Mouse (Mus musculus) olfactory bulb, adult 2 months (tissue): ENCODE data around the gene Ccdc40. TPM values are rescaled to one million over a fixed set of nuclear protein-coding genes. Genes with fewer than 3 reads are reported as not detected.
A peak's percentile ranks its signal among the peaks of the same experiment; 100 is the strongest.

ENCODE experiments used
- H3K27ac ChIP-seq: fragments of 200-500 bp; 2 replicates; pipeline ENCODE4 v1.5.1; 2012; ENCODE audit warnings: low read depth, low read length; ENCODE audit not compliant: insufficient read depth
- H3K4me1 ChIP-seq: fragments of 200-500 bp; 2 replicates; pipeline ENCODE4 v1.6.1; 2012; ENCODE audit warnings: low read length; ENCODE audit not compliant: control insufficient read depth, insufficient read depth
- H3K4me3 ChIP-seq: fragments of 200-500 bp; 2 replicates; pipeline ENCODE4 v1.5.1; 2012; ENCODE audit warnings: mild to moderate bottlenecking, low read depth, low read length, moderate library complexity; ENCODE audit not compliant: insufficient read depth
- CTCF ChIP-seq: fragments of 200-500 bp; IDR thresholded peaks from 2 replicates; pipeline ENCODE4 v1.5.1; 2012; ENCODE audit warnings: low read depth, mild to moderate bottlenecking, low read length, moderate library complexity; ENCODE audit not compliant: insufficient read depth
- POLR2A ChIP-seq: fragments of 200-500 bp; IDR thresholded peaks from 2 replicates; pipeline ENCODE4 v1.6.1; 2012; ENCODE audit warnings: mild to moderate bottlenecking, low read depth, low read length, moderate library complexity; ENCODE audit not compliant: insufficient read depth
- WGBS: fragments of 180-500 bp; shearing (Covaris S2); methylation state at CpG from one replicate; pipeline ENCODE4 v1.1.7; 2018; 5-methylcytosine and 5-hydroxymethylcytosine counted together
- polyA plus RNA-seq: library from polyadenylated mRNA; stranded (reverse); fragments of >200 nt; gene quantifications from 2 replicates; pipeline ENCODE4 v1.2.4, GENCODE M21; 2012; ENCODE audit warnings: low replicate concordance; ENCODE audit not compliant: missing spikeins, insufficient read depth, insufficient read length

The Ccdc40 gene
- polyA plus RNA-seq, 1 experiment = not detected

DNA sequence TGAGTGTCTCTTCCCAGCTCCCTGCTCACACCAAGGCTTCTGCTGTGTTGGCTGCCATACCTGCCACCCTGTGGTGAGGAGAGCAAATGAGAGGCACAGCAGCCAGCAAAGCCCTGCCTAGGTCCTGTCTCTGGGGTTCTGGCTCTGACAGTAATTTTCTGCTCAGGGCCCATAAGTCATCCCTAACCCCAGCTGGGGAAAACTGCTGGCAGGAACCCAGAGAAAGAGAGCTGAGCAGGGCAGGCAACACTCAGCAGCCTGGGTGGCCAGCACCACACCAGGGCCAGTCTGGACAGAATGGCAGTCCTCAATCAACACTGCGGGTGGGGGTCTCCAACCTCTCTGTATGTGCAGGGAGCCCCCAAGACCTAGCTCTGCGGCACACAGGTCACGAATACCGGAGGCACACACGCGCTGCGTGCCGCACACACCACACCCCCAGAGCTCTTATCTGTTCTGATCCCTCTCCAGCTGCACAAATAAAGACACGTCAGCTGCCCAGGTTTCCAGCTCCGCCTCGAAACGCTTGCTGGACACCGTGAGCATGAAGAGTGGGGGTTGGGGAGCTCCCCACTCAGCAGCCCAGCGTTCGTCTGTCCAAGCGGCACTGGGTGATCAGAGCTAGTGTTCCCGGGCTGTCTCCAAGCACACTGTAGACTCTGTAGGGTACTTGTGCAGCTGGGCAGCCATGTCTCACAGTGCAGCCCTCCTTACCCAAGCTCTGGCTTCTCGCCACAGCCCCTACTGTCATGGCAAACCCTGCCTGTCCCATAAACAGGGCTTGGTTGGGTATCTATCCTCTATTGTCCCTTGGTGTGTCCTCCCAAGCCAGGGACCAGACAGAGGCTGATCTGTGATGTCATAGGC is 13.1 kb upstream of the Ccdc40 start:
- WGBS = 8% methylated on average over 18 of the region's 18 CpGs
- H3K4me1 ChIP-seq = peaks cover 40% of the 10 kb centered on the region
- TF ChIP-seq POLR2A (no peak), CTCF (no peak)
- H3K4me3 ChIP-seq = peak overlapping the region; percentile 12
- H3K27ac ChIP-seq = 0 out of 2 replicates have a peak overlapping the region, but pooled peaks have one; percentile 16

DNA sequence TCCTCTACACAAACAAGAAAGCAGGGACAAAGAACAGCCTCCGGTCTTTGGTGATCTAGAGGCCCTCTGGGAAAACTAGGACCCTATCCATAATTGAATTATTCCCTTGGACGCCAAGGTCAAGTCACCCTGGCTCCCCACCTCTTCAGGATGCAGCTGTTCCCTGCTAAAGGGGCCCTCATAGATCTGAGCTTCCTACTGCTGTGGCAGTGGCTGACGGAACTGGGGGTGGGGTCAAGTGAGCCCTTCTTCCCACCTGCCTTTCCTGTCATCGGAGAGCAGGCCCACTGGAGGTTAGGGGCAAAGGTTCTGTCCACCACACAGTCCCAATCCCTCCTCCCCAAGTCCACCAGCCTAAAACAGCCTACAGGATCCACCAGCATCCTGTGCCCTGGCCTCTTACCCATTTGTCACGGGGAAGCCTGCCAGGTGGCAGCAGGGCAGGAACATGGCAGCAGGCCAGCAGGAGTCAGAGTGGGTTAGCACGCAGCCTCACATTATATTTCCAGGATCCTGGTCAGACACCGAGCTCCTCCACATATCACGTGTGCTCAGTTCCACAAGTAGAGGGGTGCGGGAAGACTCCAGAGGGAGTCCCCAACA is 12.4 kb upstream of the Ccdc40 start:
- TF ChIP-seq CTCF (no peak), POLR2A (no peak)
- H3K27ac ChIP-seq = no peak overlapping the region
- 58% methylated on average over 9 of the region's 9 CpGs for WGBS
- no peak overlapping the region for H3K4me3 ChIP-seq
- peaks cover 35% of the 10 kb centered on the region for H3K4me1 ChIP-seq

DNA sequence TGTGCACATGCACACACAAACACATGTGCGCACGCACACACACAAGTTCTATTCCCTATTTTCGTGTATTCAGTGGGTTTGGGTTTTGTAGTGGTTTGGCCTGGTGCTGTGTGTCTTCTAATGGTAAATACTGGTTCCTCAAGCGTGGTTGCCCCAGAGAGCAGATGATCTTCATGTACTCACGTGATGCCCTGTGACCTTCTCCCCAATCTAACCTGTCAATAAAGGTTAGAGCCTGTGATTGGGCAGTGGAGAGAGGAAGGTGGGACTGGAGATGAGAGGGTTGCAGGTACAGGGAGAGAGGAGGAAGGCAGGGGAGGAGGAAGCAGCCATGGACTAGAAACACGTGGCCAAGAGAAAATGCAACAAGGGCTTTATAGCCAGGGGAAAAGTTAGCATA is 10.5 kb upstream of the Ccdc40 start:
- no peak overlapping the region for H3K27ac ChIP-seq
- WGBS = 94% methylated on average over 6 of the region's 6 CpGs

DNA sequence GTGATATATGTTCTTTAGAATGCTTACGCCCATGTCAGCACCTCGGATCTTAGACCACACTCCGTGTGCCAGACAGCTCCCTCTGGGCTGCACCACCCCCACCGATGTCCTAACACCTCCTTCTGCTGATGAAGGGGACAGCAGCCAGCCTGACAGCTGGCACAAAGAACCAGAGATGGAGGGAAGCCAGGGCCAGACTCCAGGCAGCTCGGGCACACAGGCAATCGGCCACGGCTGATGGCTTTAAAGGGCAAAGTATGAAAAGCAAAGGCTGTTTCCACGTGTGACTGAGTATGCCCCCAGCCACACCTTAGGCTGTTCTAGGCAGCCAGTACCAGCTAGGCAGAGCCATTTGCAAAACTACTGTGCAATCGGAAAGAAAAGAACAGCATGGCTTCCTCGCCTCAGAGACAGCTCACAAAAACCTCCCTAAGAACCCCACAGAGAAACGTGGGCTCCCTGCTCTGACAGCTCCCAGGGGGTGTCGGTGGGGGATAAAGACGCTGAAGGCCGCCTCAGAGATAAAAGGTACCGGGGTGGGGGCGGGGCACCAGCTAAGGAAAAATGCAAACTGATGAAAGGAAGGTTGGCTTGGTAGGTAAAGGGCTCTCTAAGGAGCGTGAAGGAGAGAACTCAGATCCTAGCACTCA is 8.4 kb upstream of the Ccdc40 start:
- WGBS = 23% methylated on average over 17 of the region's 17 CpGs
- Histone ChIP-seq H3K27ac (peak overlapping the region; percentile 38; the same call in 1 of the 2 replicates), H3K4me3 (no peak overlapping the region), H3K4me1 (peaks cover 37% of the 10 kb centered on the region)
- no peak for TF ChIP-seq POLR2A
- TF ChIP-seq CTCF = no peak

More for the DNA sequence above, 10.5 kb upstream of the Ccdc40 start:
- H3K4me1 ChIP-seq = peaks cover 35% of the 10 kb centered on the region
- no peak for TF ChIP-seq CTCF
- TF ChIP-seq POLR2A = no peak
- no peak overlapping the region for H3K4me3 ChIP-seq

DNA sequence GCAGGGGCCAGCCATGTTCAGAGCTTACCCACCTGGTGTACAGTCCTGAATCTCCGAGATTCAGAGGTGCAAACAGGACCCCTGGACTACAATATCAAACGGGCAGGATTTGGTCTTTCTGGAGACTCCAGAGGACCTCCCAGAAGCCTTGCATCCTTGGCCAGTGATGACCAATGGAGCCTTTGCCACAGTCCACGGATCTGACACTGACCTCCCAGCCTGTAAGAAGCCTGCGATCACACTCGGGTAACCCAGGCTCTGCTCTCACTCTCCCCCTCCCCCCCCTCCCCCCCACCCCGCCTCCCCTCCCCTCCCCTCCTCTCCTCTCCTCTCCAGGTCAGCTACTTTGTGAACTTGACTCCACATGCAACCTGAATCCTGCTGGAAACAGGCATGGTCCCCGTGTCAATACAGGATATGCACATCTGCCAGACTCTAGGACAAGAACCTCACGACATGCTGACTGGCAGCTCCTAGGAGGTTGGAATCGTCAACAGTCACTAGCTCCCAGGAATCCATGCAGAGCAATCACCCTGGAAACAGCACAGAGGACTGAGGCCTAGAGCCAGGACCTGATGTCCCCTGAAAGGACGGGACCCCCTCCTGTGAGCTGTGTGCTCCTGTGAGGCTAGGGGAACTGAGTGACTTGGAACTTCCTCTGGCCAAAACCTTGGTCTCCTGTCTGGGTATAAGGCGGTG is 6.4 kb upstream of the Ccdc40 start:
- H3K4me3 ChIP-seq = no peak overlapping the region

DNA sequence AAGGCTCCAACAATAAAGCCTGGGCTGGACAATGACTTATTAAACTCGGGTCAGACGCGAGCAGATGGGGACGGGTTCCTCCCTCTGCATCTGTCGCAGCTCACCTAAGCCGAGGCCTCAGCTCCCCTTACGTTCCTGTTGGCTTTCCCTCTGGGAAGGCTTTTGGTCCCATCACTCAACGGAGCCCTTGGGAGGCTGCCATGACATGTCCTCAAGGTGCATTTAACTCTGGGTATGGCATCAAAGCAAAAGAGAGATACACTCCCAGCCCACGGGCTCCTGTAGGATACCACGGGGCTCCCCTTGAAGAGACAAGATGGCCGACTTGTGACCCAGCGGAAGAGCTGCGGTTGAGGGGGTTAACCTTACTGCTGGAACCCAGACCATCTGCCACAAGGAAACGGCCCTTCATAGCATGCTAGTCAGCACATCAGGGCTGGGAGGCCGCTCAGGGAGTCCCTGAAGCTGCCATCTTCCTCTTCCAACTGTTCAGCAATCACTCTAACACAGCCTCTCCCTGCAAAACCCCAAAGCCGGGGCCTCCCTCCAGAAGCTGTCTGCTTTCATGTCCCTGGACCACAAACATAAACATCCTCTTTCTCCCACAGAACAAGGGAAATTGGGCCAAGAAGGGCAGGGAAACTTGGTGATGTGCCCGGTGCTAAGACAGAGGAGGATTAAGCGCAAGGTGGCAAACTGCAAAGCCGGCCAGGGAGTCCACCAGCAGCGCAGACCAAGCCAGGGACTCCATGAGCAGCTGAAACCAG is 5.1 kb upstream of the Ccdc40 start:
- peaks cover 34% of the 10 kb centered on the region for H3K4me1 ChIP-seq
- WGBS = 69% methylated on average over 20 of the region's 20 CpGs
- no peak overlapping the region for H3K4me3 ChIP-seq
- TF ChIP-seq CTCF (no peak), POLR2A (no peak)
- no peak overlapping the region for H3K27ac ChIP-seq

More for the DNA sequence above, 6.4 kb upstream of the Ccdc40 start:
- Histone ChIP-seq H3K27ac (no peak overlapping the region), H3K4me1 (peaks cover 28% of the 10 kb centered on the region)
- 62% methylated on average over 10 of the region's 11 CpGs for WGBS
- TF ChIP-seq CTCF (no peak), POLR2A (no peak)

DNA sequence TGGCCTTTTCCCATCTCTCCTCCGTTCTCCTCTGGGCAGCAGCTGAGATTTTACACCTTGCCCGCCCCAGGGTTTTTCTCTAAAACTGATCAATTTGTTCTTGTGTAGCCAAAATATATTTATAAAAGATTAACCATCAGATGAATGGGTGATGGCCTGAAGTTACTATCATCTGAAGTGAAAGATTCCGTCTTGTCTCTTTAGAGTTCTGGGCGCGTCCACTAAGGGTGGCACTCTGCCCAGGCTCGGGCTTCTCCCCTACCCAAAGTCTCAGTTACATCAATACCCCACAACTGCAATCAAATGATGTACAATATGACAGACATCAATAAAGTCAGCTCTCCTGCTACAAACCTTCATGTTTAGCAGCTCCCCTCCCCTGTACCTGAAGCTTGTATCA is 3.4 kb upstream of the Ccdc40 start:
- Histone ChIP-seq H3K27ac (no peak overlapping the region), H3K4me1 (peaks cover 41% of the 10 kb centered on the region), H3K4me3 (no peak overlapping the region)
- no peak for TF ChIP-seq POLR2A
- no peak for TF ChIP-seq CTCF
- 95% methylated on average over 6 of the region's 6 CpGs for WGBS

DNA sequence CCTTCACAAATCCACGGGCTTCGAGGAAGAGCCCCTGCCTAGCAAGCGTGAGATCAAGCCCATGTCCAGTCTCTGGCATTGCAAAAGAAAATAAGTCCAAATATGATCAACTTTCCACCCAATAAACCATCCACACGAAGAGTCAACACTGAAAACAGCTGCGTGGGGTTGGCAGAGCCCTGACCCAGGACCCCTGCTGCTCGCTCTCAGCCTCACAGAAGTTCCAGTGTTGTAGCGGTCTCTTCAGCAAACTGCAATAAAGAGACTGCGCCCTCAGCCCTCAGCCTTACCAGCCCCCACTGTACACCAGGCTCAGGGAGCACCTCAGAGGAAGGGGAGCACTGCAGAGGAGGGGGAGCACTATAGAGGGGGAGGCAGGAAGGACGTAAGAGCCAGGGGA is 2.7 kb upstream of the Ccdc40 start:
- TF ChIP-seq CTCF (no peak), POLR2A (no peak)
- no peak overlapping the region for H3K27ac ChIP-seq
- H3K4me3 ChIP-seq = no peak overlapping the region
- H3K4me1 ChIP-seq = peaks cover 36% of the 10 kb centered on the region
- whole genome bisulfite sequencing = 73% methylated on average over 9 of the region's 9 CpGs
